Mouse (Mus musculus): ENCODE measurements around the gene Mucl2. TPM values are rescaled to one million over a fixed set of nuclear protein-coding genes. Genes with fewer than 3 reads are reported as not detected.
"Not testable (repeated sequence)": the region's sequence is repeated elsewhere in the genome, so short reads cannot be mapped to it uniquely, and the experiment has no call there.

Mucl2 gene
- not detected in 2 replicates for polyA plus RNA-seq (2016; fragmentation: Nextera tagmentation; extraction: Ambion mirVana)

DNA sequence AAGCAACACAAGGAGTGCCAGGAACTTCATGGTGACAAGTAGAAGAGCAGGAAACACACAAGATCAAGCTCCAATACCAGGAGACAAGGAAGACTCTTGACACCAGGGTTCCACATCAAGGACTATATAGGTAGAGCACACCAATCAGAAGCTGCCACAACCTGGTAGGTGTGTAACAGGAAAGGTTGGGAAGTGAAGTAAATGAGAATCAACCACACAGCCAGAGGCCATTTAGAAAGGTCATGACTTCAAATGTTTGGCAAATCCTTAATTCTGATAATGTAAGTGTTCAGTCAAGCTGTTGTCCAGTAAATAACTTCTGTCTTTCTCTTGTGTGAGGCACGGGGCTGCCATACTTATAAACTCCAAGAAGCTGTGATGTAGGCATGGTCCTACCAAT is at the start of gene Mucl2:
Gene Mucl2 (minus strand): TSS at position 101 of the 400 bp plus-strand sequence.
- WGBS: 73% methylated on average over 1 of the region's 1 CpGs
- H3K4me3 ChIP-seq: no peak within 1 kb of the TSS
- no peaks in the 10 kb centered on the region for H3K9me3 ChIP-seq
- no peak within 1 kb of the TSS for H3K4me2 ChIP-seq (replicated peaks)
- no peak for ATAC-seq (ENCODE audit: insufficient number of reproducible peaks, insufficient read depth, low FRiP score, low TSS enrichment)
- no peaks in the 10 kb centered on the region for H3K36me3 ChIP-seq
- H3K9ac ChIP-seq: no peak within 1 kb of the TSS
- H3K27ac ChIP-seq: no peak within 1 kb of the TSS
- H3K27me3 ChIP-seq: no peaks in the 10 kb centered on the region
- no peaks in the 10 kb centered on the region for H3K4me1 ChIP-seq

DNA sequence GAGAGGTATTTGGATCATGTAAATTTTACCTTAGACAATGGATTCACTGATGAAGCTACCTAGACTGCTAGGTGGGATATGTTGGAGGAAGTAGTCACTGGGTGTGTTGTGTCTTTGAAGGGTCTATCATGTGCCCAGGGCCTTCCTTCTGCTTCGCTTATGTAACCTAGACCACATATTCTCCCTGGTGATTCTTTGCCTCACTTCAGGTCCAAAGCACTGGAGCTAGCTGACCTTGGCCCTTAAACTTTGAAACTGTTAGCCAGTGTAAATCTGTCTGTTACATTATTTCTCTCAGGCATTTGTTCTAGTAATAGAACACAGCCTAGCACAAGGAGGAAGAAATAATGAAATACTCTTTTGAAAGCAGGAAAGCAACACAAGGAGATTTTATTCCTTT is 13.9 kb upstream of the Mucl2 start:
- not testable (repeated sequence) for H3K36me3 ChIP-seq; H3K4me1 ChIP-seq; ATAC-seq (ENCODE audit: insufficient number of reproducible peaks, insufficient read depth, low FRiP score, low TSS enrichment); H3K4me2 ChIP-seq (replicated peaks); H3K9me3 ChIP-seq; H3K9ac ChIP-seq; H3K27ac ChIP-seq; H3K4me3 ChIP-seq; H3K27me3 ChIP-seq
- 39% methylated on average over 1 of the region's 1 CpGs for WGBS

Small RNA genes within 50 kb of the gene (microRNA-seq; reads per million reads assigned to microRNA genes)
- gene Gm22852: not detected

Other genes with a start within 250 kb of the Mucl2 start
- not detected in 2 replicates for gene Mucl1, start 143.8 kb downstream of the Mucl2 start, polyA plus RNA-seq (2016; fragmentation: Nextera tagmentation; extraction: Ambion mirVana)